Mouse (Mus musculus) heart, embryonic 11.5 days (tissue): ENCODE results near the gene Slc35g1. TPM values are rescaled to one million over a fixed set of nuclear protein-coding genes. Genes with fewer than 3 reads are reported as not detected.

Experiments used
- ATAC-seq: fragments of 200-750 bp; cut with Nextera tagmentation; replicated peaks from 2 replicates; pipeline ENCODE4 v1.8.0; 2017; ENCODE audit warnings: moderate library complexity; ENCODE audit not compliant: insufficient number of reproducible peaks, low FRiP score, low TSS enrichment
- H3K27ac ChIP-seq: fragments of 300-500 bp; sonication (generic); 2 replicates; pipeline ENCODE4 v1.5.1; 2014; ENCODE audit warnings: mild to moderate bottlenecking, low read depth, low read length
- H3K27me3 ChIP-seq: fragments of 300-500 bp; sonication (generic); 2 replicates; pipeline ENCODE4 v1.6.1; 2014; ENCODE audit warnings: mild to moderate bottlenecking, low read length, mixed read lengths; ENCODE audit not compliant: control insufficient read depth, insufficient read depth
- H3K36me3 ChIP-seq: fragments of 300-500 bp; sonication (generic); 2 replicates; pipeline ENCODE4 v1.6.1; 2014; ENCODE audit warnings: mild to moderate bottlenecking, low read length, moderate library complexity, mixed read lengths; ENCODE audit not compliant: control insufficient read depth, insufficient read depth
- H3K4me1 ChIP-seq: fragments of 300-500 bp; sonication (generic); 2 replicates; pipeline ENCODE4 v1.6.1; 2014; ENCODE audit warnings: low read length; ENCODE audit not compliant: control insufficient read depth, insufficient read depth
- H3K4me2 ChIP-seq: fragments of 300-500 bp; sonication (generic); 2 replicates; pipeline ENCODE4 v1.6.1; 2014; ENCODE audit warnings: mild to moderate bottlenecking, moderate library complexity
- H3K4me3 ChIP-seq: fragments of 300-500 bp; sonication (generic); 2 replicates; pipeline ENCODE4 v1.5.1; 2014; ENCODE audit warnings: low read depth, low read length
- H3K9ac ChIP-seq: fragments of 300-500 bp; sonication (generic); 2 replicates; pipeline ENCODE4 v1.6.1; 2014; ENCODE audit warnings: mild to moderate bottlenecking, low read depth, low read length, moderate library complexity
- H3K9me3 ChIP-seq: fragments of 300-500 bp; sonication (generic); replicated peaks from 2 replicates; pipeline ENCODE4 v1.6.1; 2016; ENCODE audit warnings: low read length; ENCODE audit not compliant: control insufficient read depth
- WGBS: fragments of 180-500 bp; shearing (Covaris S2); extraction: QIAGEN DNeasy Blood & Tissue Kit; methylation state at CpG from one replicate; pipeline ENCODE4 v1.1.7; 2014; ENCODE audit not compliant: insufficient replicate concordance; 5-methylcytosine and 5-hydroxymethylcytosine counted together
- polyA plus RNA-seq: library from polyadenylated mRNA; unstranded; fragments of >200 nt; fragmentation: Nextera tagmentation; extraction: Ambion mirVana; gene quantifications from 2 replicates; pipeline ENCODE4 v1.2.1, GENCODE M21; 2014

Slc35g1 gene
- polyA plus RNA-seq, 1 experiment from 2014 or later = 2.8 TPM

GRCm38 (mm10) chr19:38410357-38411056 is 14.7 kb downstream of the Slc35g1 start:
- Histone ChIP-seq H3K4me2 (no peak overlapping the region), H3K36me3 (no peaks in the 10 kb centered on the region), H3K4me3 (no peak overlapping the region), H3K9me3 (no peaks in the 10 kb centered on the region), H3K4me1 (no peaks in the 10 kb centered on the region), H3K27ac (no peak overlapping the region), H3K27me3 (no peaks in the 10 kb centered on the region), H3K9ac (no peak overlapping the region)
- 87% methylated on average over 10 of the region's 10 CpGs for WGBS
- ATAC-seq = no peak

- Histone ChIP-seq H3K9ac (no peak overlapping the region), H3K4me1 (no peaks in the 10 kb centered on the region), H3K27me3 (no peaks in the 10 kb centered on the region), H3K4me3 (no peak overlapping the region), H3K9me3 (no peaks in the 10 kb centered on the region), H3K27ac (no peak overlapping the region), H3K36me3 (no peaks in the 10 kb centered on the region), H3K4me2 (no peak overlapping the region)
- WGBS = 81% methylated on average over 6 of the region's 6 CpGs
- no peak for ATAC-seq
Measured at GRCm38 (mm10) chr19:38413861-38414260, 18.1 kb downstream of the Slc35g1 start.

- no peaks in the 10 kb centered on the region for H3K4me1 ChIP-seq
- H3K9me3 ChIP-seq = no peaks in the 10 kb centered on the region
- H3K9ac ChIP-seq = no peak overlapping the region
- H3K36me3 ChIP-seq = no peaks in the 10 kb centered on the region
- H3K27me3 ChIP-seq = no peaks in the 10 kb centered on the region
- no peak overlapping the region for H3K4me2 ChIP-seq
- 54% methylated on average over 4 of the region's 4 CpGs for WGBS
- no peak for ATAC-seq
- no peak overlapping the region for H3K4me3 ChIP-seq
- no peak overlapping the region for H3K27ac ChIP-seq
Measured at GRCm38 (mm10) chr19:38418819-38419423, 23.1 kb downstream of the Slc35g1 start.

GRCm38 (mm10) chr19:38420751-38421295 is 25.0 kb downstream of the Slc35g1 start:
- no peaks in the 10 kb centered on the region for H3K36me3 ChIP-seq
- H3K9me3 ChIP-seq = no peaks in the 10 kb centered on the region
- no peak overlapping the region for H3K4me3 ChIP-seq
- no peaks in the 10 kb centered on the region for H3K27me3 ChIP-seq
- no peak overlapping the region for H3K27ac ChIP-seq
- 74% methylated on average over 4 of the region's 4 CpGs for WGBS
- ATAC-seq = no peak
- no peak overlapping the region for H3K4me2 ChIP-seq
- H3K4me1 ChIP-seq = no peaks in the 10 kb centered on the region
- H3K9ac ChIP-seq = no peak overlapping the region

- Histone ChIP-seq H3K4me3 (no peak overlapping the region), H3K4me1 (no peaks in the 10 kb centered on the region), H3K4me2 (no peak overlapping the region), H3K9ac (no peak overlapping the region), H3K9me3 (no peaks in the 10 kb centered on the region), H3K27ac (no peak overlapping the region), H3K27me3 (no peaks in the 10 kb centered on the region), H3K36me3 (no peaks in the 10 kb centered on the region)
- WGBS = 55% methylated on average over 7 of the region's 7 CpGs
- ATAC-seq = no peak
Measured at GRCm38 (mm10) chr19:38421436-38421835, 25.7 kb downstream of the Slc35g1 start.

- H3K9me3 ChIP-seq = no peaks in the 10 kb centered on the region
- H3K27me3 ChIP-seq = no peaks in the 10 kb centered on the region
- no peak overlapping the region for H3K9ac ChIP-seq
- H3K4me1 ChIP-seq = no peaks in the 10 kb centered on the region
- H3K4me3 ChIP-seq = no peak overlapping the region
- WGBS = 60% methylated on average over 6 of the region's 6 CpGs
- no peaks in the 10 kb centered on the region for H3K36me3 ChIP-seq
- H3K4me2 ChIP-seq = no peak overlapping the region
- no peak for ATAC-seq
- no peak overlapping the region for H3K27ac ChIP-seq
Measured at GRCm38 (mm10) chr19:38422926-38423325, 27.1 kb downstream of the Slc35g1 start.

GRCm38 (mm10) chr19:38423884-38424283 is 28.1 kb downstream of the Slc35g1 start:
- H3K36me3 ChIP-seq = no peaks in the 10 kb centered on the region
- no peak overlapping the region for H3K9ac ChIP-seq
- no peaks in the 10 kb centered on the region for H3K27me3 ChIP-seq
- H3K9me3 ChIP-seq = no peaks in the 10 kb centered on the region
- no peak overlapping the region for H3K27ac ChIP-seq
- ATAC-seq = no peak
- 40% methylated on average over 7 of the region's 7 CpGs for WGBS
- H3K4me2 ChIP-seq = no peak overlapping the region
- no peak overlapping the region for H3K4me3 ChIP-seq
- no peaks in the 10 kb centered on the region for H3K4me1 ChIP-seq

DNA sequence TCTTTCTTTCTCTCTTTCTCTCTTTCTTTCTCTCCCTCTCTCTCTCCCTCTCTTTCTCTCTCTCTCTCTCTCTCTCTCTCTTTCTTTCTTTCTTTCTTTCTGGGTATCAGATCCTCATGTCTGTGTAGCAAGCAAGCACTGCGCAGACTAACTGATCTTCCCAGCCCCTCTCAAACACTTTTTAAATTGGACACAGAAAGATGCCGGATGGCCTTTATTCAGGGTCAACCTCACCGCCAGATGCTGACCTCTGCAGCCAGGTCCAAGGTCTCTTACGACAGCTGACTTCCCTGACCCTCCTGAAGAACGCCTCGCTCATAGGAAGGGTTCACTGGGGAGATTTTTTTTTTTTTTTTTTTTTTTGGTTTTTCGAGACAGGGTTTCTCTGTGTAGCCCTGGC is 28.8 kb downstream of the Slc35g1 start:
- no peak overlapping the region for H3K27ac ChIP-seq
- no peaks in the 10 kb centered on the region for H3K36me3 ChIP-seq
- H3K4me1 ChIP-seq = no peaks in the 10 kb centered on the region
- no peaks in the 10 kb centered on the region for H3K27me3 ChIP-seq
- WGBS = 79% methylated on average over 7 of the region's 7 CpGs
- no peak overlapping the region for H3K9ac ChIP-seq
- no peak overlapping the region for H3K4me3 ChIP-seq
- H3K4me2 ChIP-seq = no peak overlapping the region
- no peak for ATAC-seq
- no peaks in the 10 kb centered on the region for H3K9me3 ChIP-seq

GRCm38 (mm10) chr19:38429269-38429668 is 33.5 kb downstream of the Slc35g1 start:
- no peak overlapping the region for H3K27ac ChIP-seq
- no peaks in the 10 kb centered on the region for H3K36me3 ChIP-seq
- no peaks in the 10 kb centered on the region for H3K4me1 ChIP-seq
- H3K9ac ChIP-seq = no peak overlapping the region
- ATAC-seq = no peak
- H3K4me2 ChIP-seq = no peak overlapping the region
- no peak overlapping the region for H3K4me3 ChIP-seq
- H3K27me3 ChIP-seq = no peaks in the 10 kb centered on the region
- WGBS = 33% methylated on average over 5 of the region's 5 CpGs
- H3K9me3 ChIP-seq = no peaks in the 10 kb centered on the region
